Mouse (Mus musculus) erythroblast, embryonic 14.5 days (primary cell): ENCODE results near the gene 4930523C07Rik. TPM values are rescaled to one million over a fixed set of nuclear protein-coding genes. Genes with fewer than 3 reads are reported as not detected.

ENCODE experiments used
- H3K27me3 ChIP-seq: 2 replicates; pipeline ENCODE4 v1.6.1; 2012; ENCODE audit warnings: inconsistent platforms; ENCODE audit not compliant: control insufficient read depth
- H3K36me3 ChIP-seq: 2 replicates; pipeline ENCODE4 v1.6.1; 2012; ENCODE audit warnings: mild to moderate bottlenecking, inconsistent platforms; ENCODE audit not compliant: control insufficient read depth
- H3K4me1 ChIP-seq: 2 replicates; pipeline ENCODE4 v1.6.1; 2012; ENCODE audit warnings: inconsistent platforms; ENCODE audit not compliant: control insufficient read depth
- H3K4me3 ChIP-seq: replicated peaks from 2 replicates; pipeline ENCODE3; 2012; ENCODE audit warnings: moderate library complexity, mild to moderate bottlenecking, inconsistent platforms
- H3K9me3 ChIP-seq: 2 replicates; pipeline ENCODE4 v1.6.1; 2012; ENCODE audit warnings: low read length, inconsistent platforms, mixed read lengths; ENCODE audit not compliant: control insufficient read depth
- GATA1 ChIP-seq: IDR thresholded peaks from 2 replicates; pipeline ENCODE4 v1.6.1; 2012; ENCODE audit warnings: low read length, inconsistent platforms, mixed read lengths
- TAL1 ChIP-seq: IDR thresholded peaks from 3 replicates; pipeline ENCODE4 v1.6.1; 2012; ENCODE audit warnings: low read length, inconsistent platforms, mixed read lengths
- polyA plus RNA-seq: library from polyadenylated mRNA; stranded (reverse); fragments of >175 nt; gene quantifications from 2 replicates; pipeline ENCODE4 v1.2.3, GENCODE M21; 2012

Gene 4930523C07Rik
- polyA plus RNA-seq, 1 experiment, result 4.4 TPM

- Histone ChIP-seq H3K27me3 (no peaks in the 10 kb centered on the region), H3K4me1 (peaks cover 94% of the 10 kb centered on the region), H3K4me3 (no peak overlapping the region), H3K9me3 (no peaks in the 10 kb centered on the region), H3K36me3 (peaks cover 89% of the 10 kb centered on the region)
- no peak for TF ChIP-seq TAL1
- no peak for TF ChIP-seq GATA1
These were observed 10.3 kb downstream of the 4930523C07Rik start for GRCm38 (mm10) chr1:160054366-160055078.

GRCm38 (mm10) chr1:160057657-160058056 lies 13.5 kb downstream of the 4930523C07Rik start:
- TF ChIP-seq GATA1 (no peak), TAL1 (no peak)
- H3K4me1 ChIP-seq, result peaks cover 96% of the 10 kb centered on the region
- H3K9me3 ChIP-seq, result peaks cover 4% of the 10 kb centered on the region
- H3K27me3 ChIP-seq, result no peaks in the 10 kb centered on the region
- peaks cover 80% of the 10 kb centered on the region for H3K36me3 ChIP-seq
- no peak overlapping the region for H3K4me3 ChIP-seq

- no peak overlapping the region for H3K4me3 ChIP-seq
- peaks cover 4% of the 10 kb centered on the region for H3K9me3 ChIP-seq
- TF ChIP-seq TAL1 (no peak), GATA1 (no peak)
- H3K36me3 ChIP-seq, result peaks cover 77% of the 10 kb centered on the region
- no peaks in the 10 kb centered on the region for H3K27me3 ChIP-seq
- peaks cover 94% of the 10 kb centered on the region for H3K4me1 ChIP-seq
These were observed 15.7 kb downstream of the 4930523C07Rik start for GRCm38 (mm10) chr1:160059908-160060307.

- Histone ChIP-seq H3K4me3 (peak overlapping the region; percentile 52), H3K9me3 (peaks cover 4% of the 10 kb centered on the region), H3K4me1 (peaks cover 95% of the 10 kb centered on the region), H3K27me3 (no peaks in the 10 kb centered on the region), H3K36me3 (peaks cover 78% of the 10 kb centered on the region)
- no peak for TF ChIP-seq TAL1
These were observed 16.4 kb downstream of the 4930523C07Rik start for GRCm38 (mm10) chr1:160060542-160060941.

- Histone ChIP-seq H3K36me3 (peaks cover 77% of the 10 kb centered on the region), H3K4me3 (peak overlapping the region; percentile 52), H3K27me3 (no peaks in the 10 kb centered on the region), H3K9me3 (peaks cover 6% of the 10 kb centered on the region), H3K4me1 (peaks cover 89% of the 10 kb centered on the region)
- TF ChIP-seq GATA1 (peak; percentile 88), TAL1 (peak; percentile 82)
These were observed 17.1 kb downstream of the 4930523C07Rik start for GRCm38 (mm10) chr1:160061321-160061720.

GRCm38 (mm10) chr1:160061725-160062366 lies 17.7 kb downstream of the 4930523C07Rik start:
- H3K4me3 ChIP-seq, result peak overlapping the region; percentile 52

GRCm38 (mm10) chr1:160064547-160065144 lies 20.5 kb downstream of the 4930523C07Rik start:
- Histone ChIP-seq H3K4me3 (no peak overlapping the region), H3K4me1 (peaks cover 60% of the 10 kb centered on the region), H3K36me3 (peaks cover 71% of the 10 kb centered on the region), H3K9me3 (peaks cover 11% of the 10 kb centered on the region), H3K27me3 (no peaks in the 10 kb centered on the region)
- no peak for TF ChIP-seq TAL1

More at GRCm38 (mm10) chr1:160061725-160062366, 17.7 kb downstream of the 4930523C07Rik start:
- Histone ChIP-seq H3K27me3 (no peaks in the 10 kb centered on the region), H3K9me3 (peaks cover 11% of the 10 kb centered on the region), H3K4me1 (peaks cover 84% of the 10 kb centered on the region), H3K36me3 (peaks cover 77% of the 10 kb centered on the region)
- no peak for TF ChIP-seq TAL1
- TF ChIP-seq GATA1, result no peak

GRCm38 (mm10) chr1:160078882-160079661 lies 34.9 kb downstream of the 4930523C07Rik start:
- TF ChIP-seq GATA1 (no peak), TAL1 (no peak)
- H3K9me3 ChIP-seq, result no peaks in the 10 kb centered on the region
- peaks cover 53% of the 10 kb centered on the region for H3K36me3 ChIP-seq
- peaks cover 5% of the 10 kb centered on the region for H3K4me1 ChIP-seq
- H3K4me3 ChIP-seq, result no peak overlapping the region
- H3K27me3 ChIP-seq, result no peaks in the 10 kb centered on the region
